Mouse (Mus musculus) gastrocnemius, postnatal 10 days (tissue): ENCODE results near the gene Gm4869. TPM values are rescaled to one million over a fixed set of nuclear protein-coding genes. Genes with fewer than 3 reads are reported as not detected.

Experiments
- DNase-seq: peaks from one replicate; pipeline ENCODE4 v3.0.0; 2021; ENCODE audit warnings: mixed read lengths
- total RNA-seq, 2 experiments: library from RNA; stranded (reverse); gene quantifications; 2 replicates each; pipeline ENCODE4 v1.2.3; 2021

Gm4869 gene
- total RNA-seq, 2 experiments from 2014 or later: not detected

DNA sequence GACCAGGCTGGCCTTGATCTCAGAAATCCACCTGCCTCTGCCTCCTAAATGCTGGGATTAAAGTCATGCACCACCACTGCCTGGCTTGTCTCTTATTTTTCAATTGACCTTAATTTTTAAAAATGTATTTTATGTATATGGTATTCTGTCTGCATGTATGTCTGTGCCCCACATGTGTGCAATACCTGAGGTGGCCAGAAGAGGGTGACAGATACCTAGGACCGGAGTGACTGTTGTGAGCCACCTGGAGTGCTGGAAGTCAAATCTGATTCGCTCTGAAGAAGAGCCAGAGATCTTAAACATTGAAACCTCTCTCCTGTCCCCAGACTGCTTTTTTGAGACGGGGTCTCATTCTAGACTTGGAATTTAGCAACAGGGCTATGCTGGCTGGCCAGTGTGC is 26.9 kb downstream of the Gm4869 start:
- DNase-seq: no peak

DNA sequence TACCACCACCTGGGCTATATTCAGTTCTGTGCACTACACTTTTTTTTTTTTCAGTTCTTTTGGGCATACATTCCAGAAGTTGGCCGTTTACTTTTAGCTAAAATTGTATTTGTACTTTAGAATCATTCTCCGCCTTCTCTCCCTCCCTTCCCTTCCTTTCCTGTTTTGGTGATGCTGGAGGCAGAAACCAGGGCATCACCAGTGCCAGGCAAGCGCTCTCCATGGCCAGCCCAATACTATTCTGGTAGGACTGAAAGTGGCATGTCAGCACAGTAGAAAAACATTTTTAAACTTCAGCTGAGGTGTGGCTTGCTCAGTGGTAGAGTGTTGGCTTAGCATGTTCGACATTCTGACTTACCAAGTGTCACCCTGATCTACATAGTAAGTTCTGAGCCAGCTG is 36.0 kb downstream of the Gm4869 start:
- DNase-seq: no peak

DNA sequence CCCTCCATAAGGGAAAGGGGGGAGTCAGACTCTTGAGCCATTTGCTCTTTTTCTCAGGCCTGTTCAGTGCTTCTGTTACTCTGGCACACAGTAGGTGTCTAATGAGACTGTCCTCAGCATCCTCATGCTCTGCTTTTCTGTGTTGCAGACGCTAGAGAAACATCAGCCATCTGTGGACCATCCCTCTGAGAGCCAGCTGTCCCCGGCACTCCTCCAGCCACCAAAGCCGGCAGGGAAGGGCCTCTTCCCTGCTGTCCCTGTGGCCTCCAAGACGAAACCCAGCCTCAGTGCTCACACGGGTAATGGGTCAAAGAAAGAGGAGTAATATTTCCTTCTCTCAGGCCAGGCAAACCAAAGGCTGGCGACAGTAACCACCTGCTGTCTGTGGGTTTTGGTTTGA is 45.7 kb downstream of the Gm4869 start:
- no peak for DNase-seq

DNA sequence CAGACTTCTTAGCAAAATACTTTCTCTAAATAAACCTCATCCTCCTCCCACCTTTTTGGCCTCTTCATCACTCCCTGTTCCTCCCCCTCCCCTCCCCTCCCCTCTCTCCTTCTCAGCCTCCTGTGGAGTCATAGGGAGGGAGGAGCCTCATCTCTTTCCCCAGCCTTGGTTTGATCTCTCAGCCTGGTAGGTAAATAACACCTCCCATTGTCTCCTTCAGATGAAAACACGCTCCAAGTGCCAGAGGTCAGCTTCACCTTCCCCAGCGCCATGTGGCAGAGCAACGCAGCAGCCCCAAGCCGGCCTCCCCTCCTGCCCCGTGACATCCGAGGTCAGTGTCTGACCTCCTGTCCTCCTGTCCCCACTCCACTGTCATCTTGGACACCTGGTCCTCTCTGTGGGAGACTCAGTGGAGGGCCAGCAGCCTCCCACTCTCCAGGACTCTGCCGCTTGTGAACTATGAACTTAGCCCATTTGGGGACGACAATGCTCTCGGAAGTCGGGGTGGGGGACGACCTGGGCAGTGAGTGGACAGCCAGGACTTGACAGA is 47.3 kb downstream of the Gm4869 start:
- DNase-seq: no peak

DNA sequence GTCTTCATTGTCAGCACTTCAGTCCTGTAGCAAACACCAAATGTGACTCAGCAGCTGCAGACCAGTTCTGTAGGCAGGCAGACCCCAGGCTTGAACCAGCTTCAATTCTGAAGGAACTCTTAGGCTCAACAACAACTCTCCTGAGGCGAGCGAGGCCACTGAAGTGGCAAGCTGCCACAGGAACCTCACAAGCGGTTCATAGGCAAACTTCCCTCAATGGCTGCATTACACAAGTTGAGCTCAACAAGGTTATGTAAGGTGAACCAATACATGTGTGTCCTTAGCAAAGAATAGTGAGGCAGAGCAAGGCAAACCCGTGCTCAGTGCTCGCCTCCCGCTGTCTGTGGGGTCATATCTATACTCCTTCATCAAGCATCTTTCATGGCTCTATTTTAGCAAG is 52.7 kb downstream of the Gm4869 start:
- DNase-seq: no peak

DNA sequence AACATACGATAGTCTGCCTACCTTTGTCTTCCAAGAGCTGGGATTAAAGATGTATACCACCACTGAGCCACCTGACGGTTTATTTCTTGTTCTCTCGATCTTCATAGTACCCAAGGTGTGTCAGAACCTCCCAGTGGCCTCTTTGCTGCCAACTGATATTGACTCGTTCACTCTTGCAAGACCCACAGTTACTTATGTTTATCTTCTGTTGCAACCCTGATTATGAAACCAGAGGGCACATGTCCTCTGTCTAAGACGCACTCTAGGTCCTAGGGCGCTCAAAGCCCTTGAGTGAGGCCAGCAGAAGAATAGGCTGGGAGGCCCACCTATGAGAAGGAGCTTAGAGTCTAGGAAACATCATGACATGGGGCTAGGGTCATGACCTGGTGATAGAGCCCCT is 55.3 kb downstream of the Gm4869 start:
- DNase-seq: no peak

DNA sequence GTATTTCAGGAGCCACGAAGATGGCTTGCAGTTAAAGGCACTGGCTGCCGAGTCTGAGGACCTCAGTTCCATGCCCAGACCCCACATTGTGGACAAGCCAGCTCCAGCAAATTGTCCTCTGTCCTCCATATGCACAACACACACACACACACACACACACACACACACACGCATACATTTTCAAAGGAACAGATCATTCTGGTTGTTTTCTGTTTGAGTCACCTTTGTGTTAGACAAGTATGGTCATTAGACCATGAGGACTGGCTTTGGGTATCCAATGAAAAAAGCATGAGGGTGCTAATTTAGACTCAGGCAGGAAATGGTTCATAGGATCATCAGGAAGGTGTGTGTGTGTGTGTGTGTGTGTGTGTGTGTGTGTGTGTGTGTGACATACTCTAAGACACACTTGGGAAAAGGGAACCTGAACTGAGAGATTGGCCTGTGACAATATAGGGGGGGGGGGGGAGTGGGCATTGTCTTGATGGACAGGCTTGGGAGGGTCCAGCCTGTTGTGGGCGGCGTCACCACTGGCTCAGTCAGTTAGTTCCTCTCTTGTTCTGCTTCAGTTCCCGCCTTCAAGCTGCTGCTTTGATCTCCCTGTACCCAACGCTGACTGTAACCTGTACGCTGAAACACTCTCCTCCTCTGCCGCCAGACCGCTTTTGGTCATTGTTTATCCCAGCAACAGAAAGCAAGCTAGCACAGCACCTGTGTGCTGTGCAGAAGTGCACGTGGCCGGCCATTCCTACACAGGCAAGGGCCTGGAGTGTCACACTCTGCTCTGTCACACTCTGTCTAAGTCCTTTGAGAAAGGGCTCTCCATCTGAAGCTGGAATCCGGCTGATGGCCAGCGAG is 56.8 kb downstream of the Gm4869 start:
- DNase-seq: no peak

DNA sequence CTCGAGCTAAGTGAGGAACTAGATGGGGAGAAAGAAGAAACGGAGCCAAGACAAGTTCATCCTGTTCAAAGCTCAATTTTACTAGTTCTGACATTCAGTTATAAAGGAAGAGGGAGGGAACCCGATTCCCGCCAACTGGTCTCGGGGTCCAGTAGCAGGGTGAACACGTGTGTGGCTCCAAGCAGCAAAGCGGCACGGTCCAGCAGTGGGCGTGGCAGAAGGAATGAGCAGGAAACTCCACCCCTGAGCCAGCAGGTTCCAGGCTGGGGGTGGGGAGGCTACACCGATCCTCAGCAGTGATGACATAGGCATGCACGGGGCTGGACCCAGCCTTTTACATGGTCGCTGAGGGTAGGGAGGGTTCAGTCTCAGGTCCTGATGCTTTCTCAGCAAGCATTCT is 57.5 kb downstream of the Gm4869 start:
- DNase-seq: peak; percentile 56

DNA sequence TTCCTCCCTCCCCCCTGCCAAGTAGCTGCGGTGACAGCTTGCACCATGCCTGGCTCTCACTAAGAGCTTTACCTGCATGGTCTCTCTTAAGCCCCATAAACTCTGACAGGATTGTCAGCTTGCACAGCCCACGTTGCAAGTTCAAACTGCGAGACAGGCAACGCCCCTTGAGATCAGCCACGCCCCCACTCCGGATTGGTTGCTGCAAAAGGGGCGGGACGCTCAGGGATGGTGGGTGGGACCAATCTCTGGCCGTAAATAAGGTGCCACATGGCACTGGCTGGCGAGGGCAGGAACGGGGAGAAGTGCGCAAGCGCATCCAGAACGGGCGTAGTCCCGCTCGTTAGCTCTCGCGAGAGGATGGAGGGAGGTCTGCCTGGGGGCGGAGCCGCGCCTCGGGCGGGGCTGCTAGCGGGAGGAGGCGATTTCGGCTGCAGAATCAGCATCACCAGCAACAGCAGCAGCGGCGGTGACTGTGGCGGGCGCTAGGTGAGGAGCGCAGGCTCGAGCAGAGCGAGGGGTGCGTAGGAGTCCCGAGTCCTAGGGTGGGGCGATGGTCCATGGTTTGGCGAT is 59.8 kb downstream of the Gm4869 start, which contains the start of gene Chst12:
Chst12 (plus strand) TSS at position 343 of the 573 bp plus-strand sequence.
- peak; percentile 99 for DNase-seq

DNA sequence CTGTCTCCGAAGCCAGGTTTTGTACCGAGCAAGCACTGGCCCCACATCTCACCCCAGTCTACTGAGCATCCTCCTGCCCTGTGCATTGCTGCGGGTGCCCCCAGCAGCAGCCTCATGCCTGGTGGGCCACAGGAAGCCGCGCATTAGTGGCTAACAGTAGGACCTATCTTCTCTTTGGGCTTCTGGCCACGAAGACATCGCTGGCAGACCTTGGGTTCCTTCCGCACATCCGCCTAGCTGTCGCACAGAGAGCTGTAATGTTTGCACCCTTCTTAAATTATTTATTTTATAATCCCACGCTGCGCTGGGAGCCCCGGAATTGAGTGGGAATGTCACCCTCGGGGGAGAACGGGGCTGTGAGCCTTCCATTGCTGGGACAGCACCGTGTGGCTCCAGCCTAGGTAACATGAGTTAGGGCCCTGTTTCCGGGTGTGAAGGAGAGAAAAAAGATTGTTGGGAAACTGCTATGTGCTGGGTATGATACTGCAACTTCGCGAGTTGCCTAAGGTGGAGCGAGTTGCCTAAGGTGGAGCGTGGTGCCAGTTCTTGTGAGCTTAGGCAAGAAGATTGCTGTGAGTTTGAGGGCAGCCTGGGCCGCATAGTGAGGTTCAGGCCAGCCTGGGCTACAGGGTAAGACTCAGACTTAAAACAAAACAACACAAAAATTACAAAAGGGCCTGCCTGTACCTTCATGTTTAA is 60.8 kb downstream of the Gm4869 start:
- DNase-seq: peak; percentile 16

DNA sequence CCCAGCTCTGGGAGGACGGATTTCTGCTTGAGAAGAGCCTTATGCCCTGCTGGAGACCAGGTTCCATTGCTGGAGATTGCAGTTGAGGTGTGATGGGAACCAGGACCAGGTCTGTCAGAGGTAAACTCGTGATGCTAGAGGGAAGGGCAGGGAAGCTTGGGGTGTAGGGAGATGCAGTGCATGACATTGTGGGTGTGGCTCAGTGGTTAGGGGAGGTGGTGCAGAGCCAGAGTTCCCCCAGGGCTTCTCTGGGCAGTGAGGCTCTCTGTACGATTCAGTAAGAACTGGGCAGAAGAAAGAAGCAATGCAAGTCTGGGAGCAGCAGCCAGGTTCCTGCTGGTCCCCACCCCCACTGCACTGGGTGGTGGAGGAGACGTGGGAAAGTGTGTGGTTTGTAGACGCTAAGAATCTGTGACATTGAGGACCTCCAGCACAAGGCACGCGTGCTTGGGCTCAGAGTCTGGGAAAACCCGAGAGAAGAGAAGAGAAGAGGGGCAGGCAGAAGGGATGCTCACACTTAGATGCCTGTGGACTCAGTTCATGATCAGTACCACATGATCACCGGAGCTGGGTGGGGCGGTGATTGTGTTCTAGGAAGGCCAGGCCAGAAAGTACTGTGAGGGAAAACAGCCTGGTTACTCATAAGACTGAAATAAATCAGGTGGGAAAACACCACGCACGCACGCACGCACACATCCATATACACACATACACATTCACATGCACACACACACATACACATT is 62.2 kb downstream of the Gm4869 start:
- DNase-seq: peak; percentile 15

DNA sequence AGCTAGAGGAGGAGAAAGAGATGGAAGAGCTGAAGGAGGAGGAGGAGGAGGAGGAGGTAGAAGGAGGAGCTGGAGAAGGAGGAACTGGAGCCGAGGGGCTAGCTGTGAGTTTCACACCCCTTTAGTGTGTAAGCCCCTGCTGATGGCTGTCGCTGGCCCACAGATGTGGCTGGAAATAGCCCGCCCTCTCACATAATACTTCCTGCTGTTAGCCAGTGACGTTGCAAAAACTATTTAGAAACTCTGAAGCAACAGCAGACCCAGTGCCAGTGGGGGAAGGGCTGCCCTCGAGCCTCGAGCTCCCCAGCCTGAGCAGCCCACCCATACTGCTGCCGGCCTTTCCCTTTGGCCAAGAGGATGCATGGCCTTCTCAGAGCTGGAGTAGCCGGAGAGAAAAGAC is 63.2 kb downstream of the Gm4869 start:
- peak; percentile 13 for DNase-seq

DNA sequence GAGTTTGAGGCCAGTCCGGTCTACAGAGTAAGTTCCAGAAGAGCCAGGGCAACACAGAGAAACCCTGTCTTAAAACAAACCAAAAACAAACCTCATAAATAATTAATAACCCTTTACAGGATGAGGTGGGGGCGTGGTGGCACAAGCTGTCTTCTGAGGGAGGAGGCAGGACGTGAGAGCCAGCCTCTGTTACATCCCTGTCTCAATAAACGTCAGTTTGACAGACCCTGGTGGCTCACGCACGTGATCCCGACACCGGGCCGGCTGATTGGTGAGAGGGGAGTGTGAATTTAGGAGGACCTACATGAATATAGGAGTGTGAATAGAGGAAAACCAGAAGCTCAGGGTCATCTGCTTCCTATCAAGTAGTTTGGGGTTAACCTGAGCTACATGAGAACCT is 63.8 kb downstream of the Gm4869 start:
- no peak for DNase-seq

DNA sequence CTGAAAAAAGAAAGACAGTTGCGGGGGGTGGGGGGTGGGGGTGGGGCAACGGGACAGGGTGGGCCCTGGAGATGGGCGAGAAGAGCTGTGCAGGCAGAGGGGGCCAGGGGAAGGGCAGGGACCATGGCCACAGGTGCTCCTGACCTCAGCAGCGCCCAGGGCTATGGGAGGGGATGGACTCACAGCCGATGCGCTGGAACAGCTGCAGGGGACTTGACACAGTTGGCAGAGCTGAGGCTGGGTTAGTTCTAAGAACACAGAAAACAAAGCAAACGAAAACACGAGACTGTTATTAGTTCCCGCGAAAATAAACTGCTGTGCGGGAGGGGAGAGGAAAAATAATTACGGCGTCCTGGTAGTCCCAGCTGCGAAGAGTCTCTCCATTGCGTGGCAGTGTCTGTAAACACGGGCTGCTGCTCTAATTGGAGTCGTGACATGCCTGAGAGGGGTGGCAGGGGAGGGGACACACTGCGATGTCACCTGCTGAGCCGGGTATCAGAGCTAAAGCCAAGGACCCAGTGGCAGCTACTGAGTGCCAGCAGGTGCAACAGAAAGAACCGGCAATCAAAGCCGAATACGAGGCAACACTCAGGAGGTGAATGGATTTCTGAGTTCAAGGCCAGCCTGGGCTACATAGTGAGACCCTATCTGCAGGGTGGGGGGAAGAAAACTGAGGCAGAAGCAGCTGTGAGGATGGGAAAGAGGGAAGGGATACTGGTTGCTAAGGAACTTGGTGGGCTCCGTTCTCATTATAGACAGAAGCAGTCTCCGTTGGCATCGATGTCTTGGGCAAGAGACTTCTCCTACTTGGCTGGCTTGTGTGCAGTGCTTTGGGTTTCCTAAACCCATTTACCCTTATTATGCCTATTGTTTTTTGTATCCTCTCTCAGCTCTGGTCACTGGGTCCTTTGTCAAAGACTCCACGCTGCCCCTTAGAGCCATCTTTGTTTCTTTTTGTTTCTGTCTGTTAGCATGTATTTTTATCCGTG is 64.9 kb downstream of the Gm4869 start:
- DNase-seq: peak; percentile 30

DNA sequence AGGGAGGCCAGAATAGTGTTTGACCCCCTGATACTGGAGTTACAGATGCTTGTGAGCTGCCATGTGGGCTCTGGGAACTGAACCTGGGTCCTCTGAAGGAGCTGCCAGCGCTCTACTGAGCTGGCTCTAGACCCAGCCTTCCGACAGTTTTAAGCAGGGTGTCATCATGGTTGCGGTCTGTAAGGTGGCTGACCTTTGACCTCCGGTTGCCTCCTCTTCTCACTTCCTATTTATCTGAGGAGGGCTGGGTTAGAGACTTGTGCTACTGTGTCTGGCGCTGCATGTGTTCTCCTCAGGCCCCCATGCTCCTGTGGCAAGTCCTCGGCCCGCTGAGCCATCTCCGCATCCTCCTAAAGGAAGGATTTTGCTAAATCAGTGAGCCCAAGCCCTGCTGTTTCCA is 68.5 kb downstream of the Gm4869 start:
- DNase-seq: no peak

DNA sequence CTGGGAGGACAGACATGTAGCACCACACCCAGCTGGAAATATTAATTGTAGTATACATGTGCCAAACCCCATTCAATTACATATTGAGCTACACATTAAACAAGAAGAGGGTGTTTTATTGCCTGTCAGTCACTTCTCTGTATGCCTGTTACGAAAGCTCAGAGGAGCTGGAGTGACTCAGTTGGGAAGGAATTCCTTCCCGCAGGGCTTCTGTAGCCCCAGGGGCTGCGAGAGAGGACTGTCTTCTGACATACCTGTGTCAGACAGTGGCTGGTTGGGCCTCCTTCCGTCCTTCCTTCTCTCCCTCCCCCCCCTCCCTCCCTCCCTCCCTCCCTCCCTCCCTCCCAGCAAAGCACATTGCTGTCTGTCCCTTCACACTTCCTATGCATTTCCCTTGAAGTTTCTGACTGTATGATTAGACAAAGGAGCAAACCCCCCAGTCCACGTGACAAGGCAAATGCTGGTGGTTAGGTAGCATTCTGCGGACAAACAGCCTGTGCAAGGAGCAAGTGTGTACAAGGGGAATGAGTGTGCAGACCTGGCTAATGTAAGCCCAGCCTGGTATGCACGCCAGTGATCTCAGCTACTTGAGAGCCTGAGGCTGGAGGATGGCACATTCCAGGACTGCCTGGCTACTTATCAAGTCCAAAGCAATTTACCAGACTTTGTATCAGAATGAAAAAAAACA is 69.5 kb downstream of the Gm4869 start:
- DNase-seq: no peak

DNA sequence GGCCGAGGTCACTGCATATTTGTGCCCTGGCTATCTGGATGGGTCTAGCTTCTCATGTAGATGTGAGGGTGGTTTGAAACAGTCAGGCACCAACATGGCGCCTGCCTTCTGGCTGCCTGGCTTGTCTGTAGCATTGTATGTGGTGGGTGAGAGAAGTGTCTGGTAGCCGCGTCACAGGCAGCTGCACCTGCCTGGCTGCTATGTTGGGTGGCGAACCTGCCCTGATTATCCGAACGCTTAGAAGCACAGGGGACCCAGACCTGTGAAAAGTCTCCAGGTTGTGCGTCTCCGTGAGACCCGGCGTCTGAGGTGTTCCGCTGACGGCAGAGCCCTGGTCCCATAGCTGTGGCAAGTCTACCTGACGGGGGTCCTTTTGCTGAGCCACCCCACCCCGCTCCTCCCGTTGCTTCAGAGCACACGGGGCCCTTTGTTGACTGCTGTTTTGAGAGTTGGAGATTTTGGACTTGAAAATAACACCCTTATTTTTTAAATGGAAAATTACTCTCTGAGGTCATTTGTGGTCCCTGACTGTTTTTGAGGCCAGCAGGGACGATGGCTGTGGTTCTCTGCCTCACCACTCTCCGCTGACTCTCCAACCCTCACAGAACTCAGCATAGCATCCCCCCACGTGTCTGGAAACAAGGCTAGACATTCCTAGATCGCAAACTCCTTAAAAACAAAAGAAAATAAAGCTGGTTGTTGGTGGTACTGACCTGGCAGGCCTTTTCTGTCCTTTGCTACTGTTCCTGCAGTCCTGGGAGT is 71.9 kb downstream of the Gm4869 start:
- DNase-seq: no peak

DNA sequence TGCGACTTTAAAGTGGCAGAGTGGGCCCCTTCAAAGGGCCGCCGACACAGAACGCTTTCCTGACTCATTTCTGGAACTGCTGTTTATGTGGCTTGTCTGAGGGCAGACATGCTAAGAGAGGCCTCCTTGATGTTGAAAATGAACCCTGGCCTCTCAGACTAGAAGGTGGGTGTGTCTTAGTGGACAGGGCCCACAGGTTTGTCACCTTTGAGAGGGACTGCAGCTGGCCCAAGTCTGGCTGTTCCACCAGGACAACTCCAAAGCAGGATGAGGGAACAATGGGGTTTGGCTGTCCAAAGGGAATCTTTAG is 72.4 kb downstream of the Gm4869 start:
- no peak for DNase-seq

DNA sequence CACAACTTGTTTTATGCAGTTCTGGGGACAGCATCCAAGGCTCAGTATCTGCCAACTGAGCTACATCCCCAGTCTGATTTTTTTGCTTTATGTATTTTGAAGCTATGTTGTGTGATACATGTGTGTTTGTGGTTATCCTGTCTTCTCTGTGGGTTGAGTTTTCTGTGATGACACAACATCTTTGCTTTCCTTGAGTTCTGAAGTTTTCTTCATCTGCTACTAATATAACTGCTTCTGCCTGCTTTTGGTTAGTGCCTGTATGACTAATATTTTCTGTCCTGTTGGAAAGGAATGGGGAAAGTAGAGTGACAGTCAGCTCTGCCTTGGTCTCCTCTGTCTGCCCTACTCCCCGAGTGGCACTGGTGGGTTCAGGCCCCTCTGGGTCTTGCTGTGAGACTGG is 75.8 kb downstream of the Gm4869 start:
- no peak for DNase-seq

DNA sequence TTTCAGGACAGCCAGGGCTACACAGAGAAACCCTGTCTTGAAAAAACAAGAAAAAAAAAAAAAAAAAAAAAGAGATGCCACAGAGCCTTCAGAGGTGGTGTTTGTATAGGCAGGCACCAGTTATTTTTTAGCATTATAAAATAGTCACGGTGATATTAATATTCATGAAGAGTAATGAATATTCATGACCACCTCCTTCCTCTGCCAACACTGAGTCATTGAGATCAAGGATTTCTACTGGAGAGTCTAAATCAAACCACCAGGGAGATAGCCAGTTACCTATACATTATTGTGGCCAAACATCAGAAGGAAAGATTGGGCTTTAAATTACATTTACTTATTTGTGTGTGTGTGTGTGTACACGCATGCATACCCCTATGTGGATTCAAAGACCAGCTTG is 81.3 kb downstream of the Gm4869 start:
- no peak for DNase-seq
